Mouse (Mus musculus): Measurements from ENCODE around the gene Mfap1b.
"Not testable (repeated sequence)": the region's sequence is repeated elsewhere in the genome, so short reads cannot be mapped to it uniquely, and the experiment has no call there.

Mfap1b gene

GRCm38 (mm10) chr2:121473301-121474179, at the start of gene Mfap1b:
Mfap1b (minus strand) TSS chr2:121474067.
- peak; percentile 75 for DNase-seq (ENCODE audit: low spot score)

GRCm38 (mm10) chr2:121522830-121523229, 49.0 kb upstream of the Mfap1b start:
- not testable (repeated sequence) for DNase-seq (ENCODE audit: low spot score)

GRCm38 (mm10) chr2:121522006-121522405, 48.1 kb upstream of the Mfap1b start:
- DNase-seq (ENCODE audit: low spot score), result no peak

- not testable (repeated sequence) for DNase-seq (ENCODE audit: low spot score)
Observed at GRCm38 (mm10) chr2:121518711-121519110, 44.8 kb upstream of the Mfap1b start.

- no peak for DNase-seq (ENCODE audit: low spot score)
Observed at GRCm38 (mm10) chr2:121518106-121518505, 44.2 kb upstream of the Mfap1b start.

GRCm38 (mm10) chr2:121514211-121514610, 40.3 kb upstream of the Mfap1b start:
- no peak for DNase-seq (ENCODE audit: low spot score)

- DNase-seq (ENCODE audit: low spot score), result not testable (repeated sequence)
Observed at GRCm38 (mm10) chr2:121512991-121513765, 39.3 kb upstream of the Mfap1b start.

GRCm38 (mm10) chr2:121511401-121511800, 37.5 kb upstream of the Mfap1b start:
- DNase-seq (ENCODE audit: low spot score), result no peak

- peak; percentile 55 for DNase-seq (ENCODE audit: low spot score)
Observed at GRCm38 (mm10) chr2:121509584-121509983, 35.7 kb upstream of the Mfap1b start.

GRCm38 (mm10) chr2:121507951-121508330, 34.1 kb upstream of the Mfap1b start:
- no peak for DNase-seq (ENCODE audit: low spot score)

- DNase-seq (ENCODE audit: low spot score), result no peak
Observed at GRCm38 (mm10) chr2:121507173-121507950, 33.5 kb upstream of the Mfap1b start.

GRCm38 (mm10) chr2:121505942-121506882, 32.3 kb upstream of the Mfap1b start, which contains the start of the genes Mfap1a and Wdr76:
Mfap1a (minus strand) TSS chr2:121506665.
Wdr76 (plus strand) TSS chr2:121506723.
- peak; percentile 73 for DNase-seq (ENCODE audit: low spot score)

GRCm38 (mm10) chr2:121501550-121501949, 27.7 kb upstream of the Mfap1b start:
- DNase-seq (ENCODE audit: low spot score), result not testable (repeated sequence)

- DNase-seq (ENCODE audit: low spot score), result not testable (repeated sequence)
Observed at GRCm38 (mm10) chr2:121484403-121484802, 10.5 kb upstream of the Mfap1b start.

GRCm38 (mm10) chr2:121483576-121483975, 9.7 kb upstream of the Mfap1b start:
- DNase-seq (ENCODE audit: low spot score), result no peak

- DNase-seq (ENCODE audit: low spot score), result not testable (repeated sequence)
Observed at GRCm38 (mm10) chr2:121480916-121481315, 7.0 kb upstream of the Mfap1b start.

- DNase-seq (ENCODE audit: low spot score), result no peak
Observed at GRCm38 (mm10) chr2:121480498-121480897, 6.6 kb upstream of the Mfap1b start.

GRCm38 (mm10) chr2:121477491-121478266, 3.8 kb upstream of the Mfap1b start:
- DNase-seq (ENCODE audit: low spot score), result no peak

- not testable (repeated sequence) for DNase-seq (ENCODE audit: low spot score)
Observed at GRCm38 (mm10) chr2:121475306-121475705, 1.4 kb upstream of the Mfap1b start.

GRCm38 (mm10) chr2:121474180-121474535, 291 bp upstream of the Mfap1b start:
- no peak for DNase-seq (ENCODE audit: low spot score)
